Mouse (Mus musculus): Measurements from ENCODE around the gene Sfn. TPM values are rescaled to one million over a fixed set of nuclear protein-coding genes. Genes with fewer than 3 reads are reported as not detected.

The Sfn gene
- polyA plus RNA-seq, 1 experiment from 2014 or later = 37.6 TPM

DNA sequence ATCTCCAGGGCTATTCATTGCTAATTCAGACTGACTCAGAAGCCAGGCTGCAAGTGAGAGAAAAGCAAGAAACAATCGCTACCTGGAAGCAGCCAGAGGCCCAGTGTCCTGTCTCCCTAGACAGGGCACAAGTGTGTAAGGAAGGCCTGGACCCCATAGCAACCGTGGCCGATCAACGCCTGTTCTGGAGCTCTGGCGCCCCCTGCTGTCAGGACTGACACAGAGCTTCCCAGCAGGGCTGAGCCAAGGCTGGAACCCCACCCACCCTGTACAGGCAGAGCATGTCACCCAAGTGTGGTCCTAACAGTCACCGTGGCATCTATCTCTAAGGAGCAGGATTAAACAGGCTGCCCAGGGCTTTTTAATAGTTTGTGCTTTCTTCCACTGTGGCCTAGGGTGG is 7.8 kb upstream of the Sfn start:
- Histone ChIP-seq H3K9ac (ENCODE audit: low read depth, low read length) (no peak overlapping the region), H3K4me3 (ENCODE audit: low read depth, low read length) (no peak overlapping the region), H3K4me1 (replicated peaks; ENCODE audit: control insufficient read depth, insufficient read depth, low read length) (no peaks in the 10 kb centered on the region), H3K36me3 (ENCODE audit: control insufficient read depth, insufficient read depth) (peaks cover 45% of the 10 kb centered on the region; the same call in 1 of the 2 replicates), H3K9me3 (ENCODE audit: control insufficient read depth) (no peaks in the 10 kb centered on the region), H3K27me3 (replicated peaks; ENCODE audit: control insufficient read depth, insufficient read depth, low read length) (no peaks in the 10 kb centered on the region), H3K4me2 (replicated peaks; ENCODE audit: low read depth) (no peak overlapping the region), H3K27ac (ENCODE audit: low read depth, low read length) (no peak overlapping the region)
- peak; percentile 95 for TF ChIP-seq CTCF (IDR thresholded peaks at IDR 0.05; ENCODE audit: low read depth)
- 0 out of 2 replicates have a peak, but pooled peaks have one; percentile 39 for ATAC-seq
- 12% methylated on average over 6 of the region's 6 CpGs for WGBS

DNA sequence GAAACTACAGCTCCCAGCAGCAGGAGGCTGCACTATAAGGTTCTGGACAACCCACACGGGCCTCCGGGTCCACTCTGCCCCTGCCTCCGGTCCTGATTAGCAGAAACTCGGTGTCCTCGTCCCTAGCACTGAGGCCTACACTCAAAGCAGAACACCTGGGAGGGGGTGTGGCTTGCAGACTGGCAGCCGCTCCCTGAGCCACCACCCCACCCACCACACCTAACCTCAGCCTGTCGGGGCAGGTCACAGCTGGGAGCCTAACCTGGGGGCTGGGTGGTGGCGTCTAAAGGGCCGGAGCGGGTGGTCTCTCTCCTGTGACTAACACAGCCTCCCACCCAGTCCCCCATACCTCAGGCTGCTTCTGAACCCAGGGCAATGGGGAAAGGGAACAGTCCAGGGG is 5.3 kb upstream of the Sfn start:
- Histone ChIP-seq H3K4me1 (replicated peaks; ENCODE audit: control insufficient read depth, insufficient read depth, low read length) (no peaks in the 10 kb centered on the region), H3K36me3 (ENCODE audit: control insufficient read depth, insufficient read depth) (peaks cover 34% of the 10 kb centered on the region; the same call in 1 of the 2 replicates), H3K4me2 (replicated peaks; ENCODE audit: low read depth) (no peak overlapping the region), H3K4me3 (ENCODE audit: low read depth, low read length) (no peak overlapping the region), H3K27me3 (replicated peaks; ENCODE audit: control insufficient read depth, insufficient read depth, low read length) (no peaks in the 10 kb centered on the region), H3K27ac (ENCODE audit: low read depth, low read length) (no peak overlapping the region), H3K9me3 (ENCODE audit: control insufficient read depth) (no peaks in the 10 kb centered on the region), H3K9ac (ENCODE audit: low read depth, low read length) (peak overlapping the region; percentile 22; the same call in 1 of the 2 replicates)
- peak; percentile 61 for ATAC-seq
- no peak for TF ChIP-seq CTCF (IDR thresholded peaks at IDR 0.05; ENCODE audit: low read depth)
- 49% methylated on average over 10 of the region's 10 CpGs for WGBS

DNA sequence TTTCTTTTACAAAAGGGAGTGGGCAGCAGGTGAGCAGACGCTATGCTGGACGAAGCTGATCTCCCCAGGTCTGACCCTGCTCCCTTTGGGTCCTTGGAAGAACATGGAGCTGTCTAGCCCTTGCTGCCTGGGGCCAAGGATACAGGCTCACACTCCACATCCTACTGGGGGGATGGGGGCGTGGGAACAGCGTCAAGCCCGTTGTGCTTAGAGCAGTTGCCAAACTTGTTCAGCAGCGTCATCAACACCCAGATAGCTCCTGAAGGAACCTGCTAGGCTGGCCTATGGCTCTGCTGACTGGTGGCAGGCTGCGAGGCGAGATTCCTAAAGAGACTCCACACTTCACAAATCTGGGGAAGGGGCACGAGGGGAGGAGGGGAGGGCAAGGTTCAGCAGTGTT is 3.4 kb upstream of the Sfn start:
- no peak overlapping the region for H3K9ac ChIP-seq (ENCODE audit: low read depth, low read length)
- H3K4me2 ChIP-seq (replicated peaks; ENCODE audit: low read depth) = no peak overlapping the region
- H3K4me3 ChIP-seq (ENCODE audit: low read depth, low read length) = no peak overlapping the region
- no peaks in the 10 kb centered on the region for H3K4me1 ChIP-seq (replicated peaks; ENCODE audit: control insufficient read depth, insufficient read depth, low read length)
- H3K27ac ChIP-seq (ENCODE audit: low read depth, low read length) = no peak overlapping the region
- no peak for TF ChIP-seq CTCF (IDR thresholded peaks at IDR 0.05; ENCODE audit: low read depth)
- WGBS = 59% methylated on average over 9 of the region's 9 CpGs
- no peak for ATAC-seq
- H3K9me3 ChIP-seq (ENCODE audit: control insufficient read depth) = no peaks in the 10 kb centered on the region
- peaks cover 27% of the 10 kb centered on the region; the same call in 1 of the 2 replicates for H3K36me3 ChIP-seq (ENCODE audit: control insufficient read depth, insufficient read depth)
- H3K27me3 ChIP-seq (replicated peaks; ENCODE audit: control insufficient read depth, insufficient read depth, low read length) = no peaks in the 10 kb centered on the region

DNA sequence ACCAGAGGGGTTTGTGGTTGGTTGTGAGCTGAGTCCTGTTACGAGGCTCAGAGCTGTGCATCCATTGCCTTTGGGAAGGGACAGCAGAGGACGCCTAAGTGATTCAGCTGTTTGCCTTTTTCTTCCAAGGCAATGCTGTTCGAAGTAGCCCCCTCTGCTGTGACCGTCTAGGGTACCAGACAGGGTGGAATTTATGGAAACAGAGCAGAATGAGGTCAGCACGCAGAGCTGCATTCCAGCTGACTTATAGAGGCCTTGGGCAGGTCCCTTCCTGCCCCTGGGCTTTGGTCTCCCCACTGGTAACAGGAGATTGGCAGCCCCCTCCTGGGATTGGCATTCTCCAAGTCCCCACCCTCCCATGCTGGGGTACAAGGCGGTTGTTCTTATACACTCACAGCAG is 2.9 kb upstream of the Sfn start:
- Histone ChIP-seq H3K4me3 (ENCODE audit: low read depth, low read length) (no peak overlapping the region), H3K9me3 (ENCODE audit: control insufficient read depth) (no peaks in the 10 kb centered on the region), H3K4me1 (replicated peaks; ENCODE audit: control insufficient read depth, insufficient read depth, low read length) (no peaks in the 10 kb centered on the region), H3K36me3 (ENCODE audit: control insufficient read depth, insufficient read depth) (peaks cover 26% of the 10 kb centered on the region; the same call in 1 of the 2 replicates), H3K27ac (ENCODE audit: low read depth, low read length) (no peak overlapping the region), H3K9ac (ENCODE audit: low read depth, low read length) (no peak overlapping the region), H3K4me2 (replicated peaks; ENCODE audit: low read depth) (no peak overlapping the region), H3K27me3 (replicated peaks; ENCODE audit: control insufficient read depth, insufficient read depth, low read length) (no peaks in the 10 kb centered on the region)
- TF ChIP-seq CTCF (IDR thresholded peaks at IDR 0.05; ENCODE audit: low read depth) = no peak
- WGBS = 78% methylated on average over 6 of the region's 6 CpGs
- no peak for ATAC-seq

DNA sequence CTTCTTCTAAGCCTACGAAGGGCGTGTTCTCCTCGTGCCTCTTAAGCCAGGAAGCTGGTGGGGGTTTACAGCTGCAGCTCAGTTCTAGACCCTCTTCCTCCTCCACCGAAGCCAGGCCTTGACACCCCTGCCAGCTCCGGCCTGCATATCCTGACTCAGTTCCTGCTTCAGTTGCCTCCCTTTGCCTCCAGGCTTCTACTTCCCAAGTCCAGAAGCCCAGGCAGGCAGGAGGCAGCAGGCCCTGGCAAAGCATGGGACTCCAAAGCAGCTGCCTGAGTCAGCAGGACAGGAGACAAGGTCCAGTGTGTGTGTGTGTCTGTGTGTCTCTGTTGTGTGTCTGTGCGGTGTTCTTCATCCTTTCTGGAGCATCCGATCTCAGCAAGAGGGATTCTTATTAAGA is 2.2 kb upstream of the Sfn start:
- H3K27me3 ChIP-seq (replicated peaks; ENCODE audit: control insufficient read depth, insufficient read depth, low read length) = no peaks in the 10 kb centered on the region
- H3K36me3 ChIP-seq (ENCODE audit: control insufficient read depth, insufficient read depth) = peaks cover 21% of the 10 kb centered on the region; the same call in 1 of the 2 replicates
- H3K4me3 ChIP-seq (ENCODE audit: low read depth, low read length) = no peak overlapping the region
- TF ChIP-seq CTCF (IDR thresholded peaks at IDR 0.05; ENCODE audit: low read depth) = no peak
- no peak overlapping the region for H3K27ac ChIP-seq (ENCODE audit: low read depth, low read length)
- 0 out of 2 replicates have a peak, but pooled peaks cover 1% of the 10 kb centered on the region for H3K4me1 ChIP-seq (replicated peaks; ENCODE audit: control insufficient read depth, insufficient read depth, low read length)
- no peak for ATAC-seq
- no peaks in the 10 kb centered on the region for H3K9me3 ChIP-seq (ENCODE audit: control insufficient read depth)
- 87% methylated on average over 7 of the region's 7 CpGs for whole genome bisulfite sequencing
- no peak overlapping the region for H3K9ac ChIP-seq (ENCODE audit: low read depth, low read length)
- no peak overlapping the region for H3K4me2 ChIP-seq (replicated peaks; ENCODE audit: low read depth)

DNA sequence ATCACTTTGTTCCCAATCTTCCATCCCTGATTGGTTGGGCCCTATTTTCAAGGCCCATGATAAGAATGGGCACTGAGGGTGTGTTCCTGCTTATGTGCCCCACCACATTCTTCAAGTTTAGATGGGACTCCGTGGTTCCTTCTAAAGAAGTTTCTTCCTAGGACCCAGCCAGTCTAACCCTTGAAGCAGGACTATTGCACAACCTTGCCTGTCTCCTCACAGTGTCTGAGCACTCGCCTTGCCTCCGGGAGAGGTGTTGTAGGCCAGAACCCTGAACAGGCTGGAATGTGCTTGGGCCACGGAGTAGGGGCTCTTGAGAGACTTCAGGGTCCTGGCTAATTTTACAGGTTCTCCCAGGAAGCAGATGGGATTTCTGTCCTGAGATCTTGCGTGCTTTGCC is 1.1 kb upstream of the Sfn start:
- TF ChIP-seq CTCF (IDR thresholded peaks at IDR 0.05; ENCODE audit: low read depth) = no peak
- no peak overlapping the region for H3K27ac ChIP-seq (ENCODE audit: low read depth, low read length)
- no peak overlapping the region for H3K4me2 ChIP-seq (replicated peaks; ENCODE audit: low read depth)
- no peaks in the 10 kb centered on the region for H3K27me3 ChIP-seq (replicated peaks; ENCODE audit: control insufficient read depth, insufficient read depth, low read length)
- peaks cover 19% of the 10 kb centered on the region; the same call in 1 of the 2 replicates for H3K36me3 ChIP-seq (ENCODE audit: control insufficient read depth, insufficient read depth)
- no peak overlapping the region for H3K4me3 ChIP-seq (ENCODE audit: low read depth, low read length)
- H3K9ac ChIP-seq (ENCODE audit: low read depth, low read length) = no peak overlapping the region
- no peaks in the 10 kb centered on the region for H3K9me3 ChIP-seq (ENCODE audit: control insufficient read depth)
- 0 out of 2 replicates have a peak, but pooled peaks cover 2% of the 10 kb centered on the region for H3K4me1 ChIP-seq (replicated peaks; ENCODE audit: control insufficient read depth, insufficient read depth, low read length)
- ATAC-seq = no peak
- WGBS = 90% methylated on average over 5 of the region's 5 CpGs

DNA sequence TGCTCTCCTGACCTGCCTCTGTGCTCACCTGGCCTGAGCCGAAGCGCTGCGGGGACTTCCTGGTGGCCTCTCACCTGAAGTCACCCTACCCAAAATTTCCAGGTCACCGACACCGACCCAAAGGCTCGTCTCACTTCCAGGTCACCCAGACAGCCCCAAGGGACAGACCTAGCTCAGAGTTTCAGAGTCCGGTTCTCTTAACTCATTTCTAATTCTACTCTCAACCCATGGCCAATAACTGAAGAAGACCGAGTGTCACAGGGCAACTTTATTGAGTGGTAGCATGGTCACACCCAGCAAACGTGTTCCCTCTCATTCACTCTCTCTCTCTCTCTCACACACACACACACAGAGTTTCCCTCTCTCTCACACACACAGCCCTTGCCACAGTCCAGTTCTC is 1.7 kb downstream of the Sfn start:
- peaks cover 6% of the 10 kb centered on the region; the same call in 1 of the 2 replicates for H3K36me3 ChIP-seq (ENCODE audit: control insufficient read depth, insufficient read depth)
- 0 out of 2 replicates have a peak, but pooled peaks cover 2% of the 10 kb centered on the region for H3K4me1 ChIP-seq (replicated peaks; ENCODE audit: control insufficient read depth, insufficient read depth, low read length)
- H3K4me2 ChIP-seq (replicated peaks; ENCODE audit: low read depth) = peak overlapping the region; percentile 82
- no peak for TF ChIP-seq CTCF (IDR thresholded peaks at IDR 0.05; ENCODE audit: low read depth)
- no peak for ATAC-seq
- H3K4me3 ChIP-seq (ENCODE audit: low read depth, low read length) = peak overlapping the region; percentile 40
- 9% methylated on average over 9 of the region's 9 CpGs for WGBS
- no peaks in the 10 kb centered on the region for H3K27me3 ChIP-seq (replicated peaks; ENCODE audit: control insufficient read depth, insufficient read depth, low read length)
- H3K27ac ChIP-seq (ENCODE audit: low read depth, low read length) = peak overlapping the region; percentile 97
- peak overlapping the region; percentile 57 for H3K9ac ChIP-seq (ENCODE audit: low read depth, low read length)
- H3K9me3 ChIP-seq (ENCODE audit: control insufficient read depth) = no peaks in the 10 kb centered on the region

Measured in intestine, postnatal 0 days (tissue).